ENCODE assay signal across 25 mouse cellular contexts in the genomic region with DNA sequence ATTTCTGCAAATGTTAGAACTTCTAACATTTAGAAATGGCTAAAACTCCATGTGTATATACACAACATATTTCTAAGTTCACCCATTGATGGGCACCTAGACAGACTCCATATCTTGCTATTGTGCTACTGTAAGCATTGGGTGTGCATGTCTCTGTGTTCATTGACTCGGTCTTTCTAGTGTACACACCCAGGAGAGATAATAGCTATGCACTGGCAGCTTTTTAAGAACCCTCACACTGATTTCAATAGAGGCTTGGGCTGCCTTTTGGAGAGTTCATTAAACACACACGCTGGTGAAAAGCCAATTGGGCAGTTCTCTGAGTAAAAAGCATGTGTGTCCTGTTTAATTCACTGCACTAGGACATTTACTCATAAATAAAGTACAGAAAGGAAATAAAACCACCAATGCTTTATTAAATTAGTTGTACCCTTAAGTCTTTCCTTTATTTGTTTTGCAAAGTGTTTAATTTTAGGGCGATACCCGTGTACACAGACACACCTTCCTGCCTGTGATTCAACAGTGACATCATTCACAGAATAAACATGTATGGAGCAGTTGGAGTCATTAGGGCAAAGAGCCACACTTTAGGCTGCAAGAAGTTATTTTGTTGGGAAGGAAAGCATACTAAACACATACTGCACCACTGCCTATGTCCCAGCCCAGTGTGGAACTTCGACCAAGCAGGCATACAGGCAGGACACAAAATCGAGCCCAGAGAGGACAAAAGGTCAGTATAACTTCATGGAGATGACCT. TPM values are rescaled to one million over a fixed set of nuclear protein-coding genes. Genes with fewer than 3 reads are reported as not detected.
A peak's percentile ranks its signal among the peaks of the same experiment; 100 is the strongest.
DNase-seq lines count a peak whose midpoint lies in the region; ATAC-seq and TF ChIP-seq lines count a peak whose summit lies in the region.
"Had no signal": no experiment of that assay in that cellular context is flagged by ENCODE, and none has a peak within 500 bp of the region (broad histone marks: within the 10 kb centered on the region; RNA-seq: fewer than 3 reads in every experiment).

No protein-coding gene starts in this region.

- 0 out of 2 replicates have a peak overlapping the region, but pooled peaks have one; percentile 12 for H3K27ac ChIP-seq in limb, embryonic 12.5 days
- H3K27ac ChIP-seq in limb, embryonic 10.5 days: no peak overlapping the region
- peak overlapping the region; percentile 52; the same call in 1 of the 2 replicates for H3K27ac ChIP-seq in lung, embryonic 16.5 days (ENCODE audit: low read length)
- H3K27ac ChIP-seq in stomach, postnatal 0 days (replicated peaks): peak overlapping the region; percentile 81
- H3K27ac ChIP-seq in forebrain, embryonic 13.5 days: no peak overlapping the region
- H3K27ac ChIP-seq: forebrain, embryonic 15.5 days; heart, embryonic 13.5 days; hindbrain, embryonic 14.5 days; limb, embryonic 13.5 days; liver, embryonic 14.5 days had no signal

- no peak for TF ChIP-seq CTCF in stomach, postnatal 0 days (IDR thresholded peaks at IDR 0.05; ENCODE audit: low read depth)

- H3K4me1 ChIP-seq in limb, embryonic 12.5 days (replicated peaks): peaks cover 5% of the 10 kb centered on the region
- 0 out of 2 replicates have a peak, but pooled peaks cover 2% of the 10 kb centered on the region for H3K4me1 ChIP-seq in limb, embryonic 10.5 days
- H3K4me1 ChIP-seq in lung, embryonic 16.5 days (replicated peaks; ENCODE audit: control insufficient read depth, insufficient read depth, low read length): 0 out of 2 replicates have a peak, but pooled peaks cover 3% of the 10 kb centered on the region
- no peaks in the 10 kb centered on the region for H3K4me1 ChIP-seq in stomach, postnatal 0 days (replicated peaks; ENCODE audit: control insufficient read depth, insufficient read depth)
- H3K4me1 ChIP-seq in forebrain, embryonic 13.5 days: peaks cover 9% of the 10 kb centered on the region; the same call in 1 of the 2 replicates
- H3K4me1 ChIP-seq: heart, embryonic 13.5 days; limb, embryonic 13.5 days had no signal

- no peak for ATAC-seq in limb, embryonic 12.5 days (ENCODE audit: insufficient number of reproducible peaks, insufficient read depth, low FRiP score, low TSS enrichment, low read depth)
- peak; percentile 56 for ATAC-seq in lung, embryonic 16.5 days (ENCODE audit: low read depth)
- peak; percentile 90 for ATAC-seq in stomach, postnatal 0 days (ENCODE audit: low FRiP score, low TSS enrichment)
- ATAC-seq in forebrain, embryonic 13.5 days: no peak
- ATAC-seq: CD4-positive, CD25-positive, alpha-beta regulatory T cell, adult 4 months; forebrain, embryonic 15.5 days had no signal

- WGBS in limb, embryonic 12.5 days: 72% methylated on average over 6 of the region's 6 CpGs
- WGBS in limb, embryonic 10.5 days: 90% methylated on average over 6 of the region's 6 CpGs
- WGBS in lung, embryonic 16.5 days: 49% methylated on average over 6 of the region's 6 CpGs
- 34% methylated on average over 6 of the region's 6 CpGs for WGBS in stomach, postnatal 0 days
- 66% methylated on average over 6 of the region's 6 CpGs for WGBS in forebrain, embryonic 13.5 days

- TF ChIP-seq EP300 in stomach, postnatal 0 days (optimal IDR thresholded peaks at IDR 0.05): no peak

- H3K9ac ChIP-seq in limb, embryonic 12.5 days (replicated peaks): no peak overlapping the region
- H3K9ac ChIP-seq in lung, embryonic 16.5 days (ENCODE audit: low read length): no peak overlapping the region
- no peak overlapping the region for H3K9ac ChIP-seq in stomach, postnatal 0 days (ENCODE audit: low read length)
- H3K9ac ChIP-seq in forebrain, embryonic 13.5 days: no peak overlapping the region
- H3K9ac ChIP-seq: forebrain, embryonic 15.5 days; heart, embryonic 13.5 days; hindbrain, embryonic 14.5 days; limb, embryonic 13.5 days; liver, embryonic 14.5 days had no signal

- DNase-seq in limb, embryonic 10.5 days (ENCODE audit: low spot score): no peak
- DNase-seq in lung, postnatal 14 days: no peak
- DNase-seq in lung, postnatal 36 days: peak; percentile 65
- peak; percentile 60 for DNase-seq in stomach, postnatal 0 days (ENCODE audit: low spot score)
- no peak for DNase-seq in MN1 (ENCODE audit: low spot score)
- DNase-seq: adrenal gland, postnatal 25 days; cerebellum, adult 18-20 months; cerebellum, postnatal 14 days; heart, postnatal 10 days; kidney, adult 18-20 months; kidney, postnatal 4 days; layer of hippocampus, adult 9-11 months; midbrain, embryonic 14.5 days; right cerebral cortex, postnatal 25 days; spleen, adult 18-20 months had no signal

- H3K9me3 ChIP-seq in limb, embryonic 12.5 days: no peaks in the 10 kb centered on the region
- H3K9me3 ChIP-seq in limb, embryonic 10.5 days (replicated peaks): no peaks in the 10 kb centered on the region
- H3K9me3 ChIP-seq in lung, embryonic 16.5 days (ENCODE audit: control insufficient read depth, low read length): no peaks in the 10 kb centered on the region
- H3K9me3 ChIP-seq in stomach, postnatal 0 days (ENCODE audit: control insufficient read depth, low read length): no peaks in the 10 kb centered on the region
- no peaks in the 10 kb centered on the region for H3K9me3 ChIP-seq in forebrain, embryonic 13.5 days (replicated peaks)
- H3K9me3 ChIP-seq: forebrain, embryonic 15.5 days; heart, embryonic 13.5 days; limb, embryonic 13.5 days had no signal

- no peak overlapping the region for H3K4me3 ChIP-seq in limb, embryonic 12.5 days (replicated peaks)
- no peak overlapping the region for H3K4me3 ChIP-seq in limb, embryonic 10.5 days
- H3K4me3 ChIP-seq in lung, embryonic 16.5 days (ENCODE audit: low read length): no peak overlapping the region
- H3K4me3 ChIP-seq in stomach, postnatal 0 days (ENCODE audit: low read depth, low read length): no peak overlapping the region
- no peak overlapping the region for H3K4me3 ChIP-seq in forebrain, embryonic 13.5 days
- H3K4me3 ChIP-seq: erythroblast, embryonic 14.5 days; forebrain, embryonic 15.5 days; heart, embryonic 13.5 days; limb, embryonic 13.5 days had no signal

- no peaks in the 10 kb centered on the region for H3K27me3 ChIP-seq in limb, embryonic 12.5 days
- no peaks in the 10 kb centered on the region for H3K27me3 ChIP-seq in limb, embryonic 10.5 days (ENCODE audit: low read depth, poor library complexity, severe bottlenecking)
- no peaks in the 10 kb centered on the region for H3K27me3 ChIP-seq in lung, embryonic 16.5 days (ENCODE audit: control insufficient read depth, insufficient read depth, low read depth, low read length)
- no peaks in the 10 kb centered on the region for H3K27me3 ChIP-seq in stomach, postnatal 0 days (ENCODE audit: control insufficient read depth, insufficient read depth, low read length)
- H3K27me3 ChIP-seq in forebrain, embryonic 13.5 days: no peaks in the 10 kb centered on the region
- H3K27me3 ChIP-seq: forebrain, embryonic 15.5 days; heart, embryonic 13.5 days; limb, embryonic 13.5 days had no signal

- H3K36me3 ChIP-seq in limb, embryonic 12.5 days: no peaks in the 10 kb centered on the region
- H3K36me3 ChIP-seq in limb, embryonic 10.5 days: no peaks in the 10 kb centered on the region
- H3K36me3 ChIP-seq in lung, embryonic 16.5 days (ENCODE audit: control insufficient read depth, insufficient read depth, low read length): no peaks in the 10 kb centered on the region; the same call in 1 of the 2 replicates
- H3K36me3 ChIP-seq in stomach, postnatal 0 days (ENCODE audit: control insufficient read depth, insufficient read depth, low read length): no peaks in the 10 kb centered on the region
- peaks cover 22% of the 10 kb centered on the region for H3K36me3 ChIP-seq in forebrain, embryonic 13.5 days (ENCODE audit: poor library complexity, severe bottlenecking)
- H3K36me3 ChIP-seq: forebrain, embryonic 15.5 days; limb, embryonic 13.5 days had no signal

- H3K4me2 ChIP-seq in limb, embryonic 12.5 days: no peak overlapping the region
- H3K4me2 ChIP-seq in lung, embryonic 16.5 days (ENCODE audit: low read depth, low read length): no peak overlapping the region
- H3K4me2 ChIP-seq in stomach, postnatal 0 days (replicated peaks; ENCODE audit: low read depth): no peak overlapping the region
- H3K4me2 ChIP-seq in forebrain, embryonic 13.5 days: no peak overlapping the region
- H3K4me2 ChIP-seq: forebrain, embryonic 15.5 days; heart, embryonic 13.5 days; hindbrain, embryonic 14.5 days; limb, embryonic 13.5 days had no signal

RNA-seq across cellular contexts. Expression of gene Psmg4, which starts 45.1 kb away (rescaled TPM):
- 102 and 106 TPM in 2 replicates for polyA plus RNA-seq in limb, embryonic 12.5 days (2016; fragmentation: Nextera tagmentation; extraction: Ambion mirVana)
- polyA plus RNA-seq in limb, embryonic 10.5 days (2016; fragmentation: Nextera tagmentation; extraction: Ambion mirVana): 80.5 and 83.3 TPM in 2 replicates
- 64.5 and 67.3 TPM in 2 replicates for polyA plus RNA-seq in lung, embryonic 16.5 days (2015; fragmentation: Nextera tagmentation; extraction: Ambion mirVana)
- 60.9 and 71.1 TPM in 2 replicates for polyA plus RNA-seq in stomach, postnatal 0 days (2015; fragmentation: Nextera tagmentation; extraction: Ambion mirVana)
- 121 and 128 TPM in 2 replicates for polyA plus RNA-seq in forebrain, embryonic 13.5 days (2015; fragmentation: Nextera tagmentation; extraction: Ambion mirVana)

Comparison
In these comparisons a context has a peak if more than half of its experiments do, and no peak if none do; other contexts are left out.
1. H3K27ac ChIP-seq: peak in limb, embryonic 12.5 days (single experiment), lung, embryonic 16.5 days (single experiment) and stomach, postnatal 0 days (single experiment); none in limb, embryonic 10.5 days (single experiment) and forebrain, embryonic 13.5 days (single experiment).
2. DNase-seq: peak in lung, postnatal 36 days (single experiment) and stomach, postnatal 0 days (single experiment); none in limb, embryonic 10.5 days (single experiment), lung, postnatal 14 days (single experiment) and MN1 (single experiment).
3. ATAC-seq: peak in lung, embryonic 16.5 days (single experiment) and stomach, postnatal 0 days (single experiment); none in limb, embryonic 12.5 days (single experiment) and forebrain, embryonic 13.5 days (single experiment).